Mouse (Mus musculus): Measurements from ENCODE around the gene Abi3. TPM values are rescaled to one million over a fixed set of nuclear protein-coding genes. Genes with fewer than 3 reads are reported as not detected.

Gene Abi3
- total RNA-seq, 2 experiments from 2014 or later, result 3.0 to 4.2 TPM

GRCm38 (mm10) chr11:95826317-95827167, 15.7 kb downstream of the Abi3 start:
- DNase-seq (ENCODE audit: low spot score), result no peak

DNA sequence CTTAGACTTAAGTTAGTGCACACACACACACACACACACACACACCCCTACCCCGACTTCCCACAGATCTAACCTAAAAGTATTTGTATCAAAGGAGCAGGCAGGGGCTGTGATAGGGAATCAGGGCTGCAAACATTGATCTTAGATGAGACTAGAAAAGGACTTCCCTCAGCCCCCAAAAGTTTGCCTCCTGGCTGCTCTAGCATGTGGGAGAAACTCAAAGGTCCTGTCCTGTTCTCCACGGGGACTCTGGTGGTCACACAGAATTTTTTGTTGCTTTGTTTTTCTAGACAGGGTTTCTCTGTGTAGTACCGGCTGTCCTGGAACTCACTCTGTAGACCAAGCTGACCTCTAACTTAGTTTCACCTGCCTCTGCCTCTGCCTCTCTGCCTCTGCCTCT, 16.7 kb downstream of the Abi3 start:
- no peak for DNase-seq (ENCODE audit: low spot score)

GRCm38 (mm10) chr11:95824877-95825243, 17.4 kb downstream of the Abi3 start:
- peak; percentile 91 for DNase-seq (ENCODE audit: low spot score)

- peak; percentile 93 for DNase-seq (ENCODE audit: low spot score)
These were observed 18.0 kb downstream of the Abi3 start, which contains the start of gene Phospho1 for GRCm38 (mm10) chr11:95824071-95824876. TSS of gene Phospho1 (plus strand) at chr11:95824499.

GRCm38 (mm10) chr11:95822437-95822836, 19.8 kb downstream of the Abi3 start:
- DNase-seq (ENCODE audit: low spot score), result no peak

DNA sequence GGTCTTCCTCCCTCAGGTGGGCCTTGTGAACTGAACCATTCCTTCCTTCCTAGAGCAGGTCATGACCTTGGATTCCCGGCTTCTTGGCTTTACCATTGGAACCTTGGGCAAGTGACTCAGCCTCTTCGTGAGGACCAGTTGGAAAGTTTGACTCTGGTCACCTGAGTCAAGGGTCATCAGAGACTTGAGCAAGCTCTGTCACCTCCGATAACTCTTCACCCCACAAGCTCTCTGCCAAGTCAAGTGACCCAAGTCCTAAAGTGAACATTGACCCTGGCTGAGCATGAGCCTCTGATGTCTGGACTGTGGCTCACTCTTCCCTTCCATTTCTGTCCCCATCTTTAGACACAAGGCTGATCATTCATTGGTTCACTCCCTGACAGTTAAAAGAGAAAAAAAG, 20.8 kb downstream of the Abi3 start:
- no peak for DNase-seq (ENCODE audit: low spot score)

- no peak for DNase-seq (ENCODE audit: low spot score)
These were observed 23.1 kb downstream of the Abi3 start for GRCm38 (mm10) chr11:95819138-95819537.

DNA sequence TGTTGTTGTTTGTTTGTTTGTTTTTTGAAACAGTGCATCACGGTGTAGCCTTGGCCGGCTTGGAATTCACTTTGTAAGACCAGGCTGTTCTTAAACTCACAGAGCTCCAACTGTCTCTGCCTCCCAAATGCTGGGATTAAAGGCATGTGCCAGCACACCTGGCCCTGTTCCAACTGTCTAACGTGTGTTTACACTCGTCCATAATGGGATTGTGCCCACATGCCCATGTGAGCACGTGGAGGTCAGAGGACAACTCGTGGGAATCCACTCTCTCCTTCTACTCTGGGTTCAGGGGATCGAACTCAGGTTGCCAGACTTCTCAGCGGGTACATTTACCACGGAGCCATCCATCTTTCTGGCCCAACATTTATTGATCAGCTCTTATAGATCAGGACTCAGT, 26.9 kb downstream of the Abi3 start:
- no peak for DNase-seq (ENCODE audit: low spot score)

GRCm38 (mm10) chr11:95814857-95815256, 27.4 kb downstream of the Abi3 start:
- DNase-seq (ENCODE audit: low spot score), result peak; percentile 62

DNA sequence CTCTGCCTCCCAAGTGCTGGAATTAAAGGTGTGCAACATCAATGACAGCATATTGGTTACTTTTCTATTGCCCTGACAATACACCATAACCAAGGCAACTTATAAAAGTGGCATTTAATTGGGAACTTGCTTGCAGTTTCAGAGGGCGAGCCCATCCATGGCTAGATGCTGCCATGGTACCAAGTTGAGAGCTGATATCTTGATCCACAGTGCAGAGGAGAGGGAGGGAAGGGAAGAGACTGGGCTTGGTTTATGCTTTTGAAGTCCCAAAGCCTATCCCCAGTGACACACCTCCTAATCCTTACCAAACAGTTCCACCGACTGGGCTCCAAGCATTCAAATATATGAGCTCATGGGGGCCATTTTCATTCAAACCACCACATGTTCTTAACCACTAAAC, 28.2 kb downstream of the Abi3 start:
- no peak for DNase-seq (ENCODE audit: low spot score)

- no peak for DNase-seq (ENCODE audit: low spot score)
These were observed 30.1 kb downstream of the Abi3 start for GRCm38 (mm10) chr11:95812224-95812623.

DNA sequence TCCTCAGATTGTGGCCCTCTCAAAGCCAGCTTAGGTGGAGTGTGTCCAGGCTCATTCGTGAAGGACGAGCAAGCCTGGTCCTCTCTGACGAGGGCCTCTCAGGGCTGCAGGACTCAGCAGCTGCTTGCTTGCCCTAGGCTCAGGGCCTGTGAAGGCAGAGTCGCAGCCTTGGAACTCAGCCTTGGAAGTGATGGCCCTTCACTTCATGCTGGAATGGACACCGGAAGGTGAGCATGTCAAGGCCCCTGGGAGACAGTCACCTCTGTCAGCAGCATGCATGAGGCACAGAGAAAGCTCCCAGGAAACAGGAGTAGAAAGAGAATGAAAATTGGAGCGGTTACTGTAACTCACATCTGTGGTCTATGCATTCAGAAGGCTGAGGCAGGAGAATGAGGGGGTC, 30.5 kb downstream of the Abi3 start:
- DNase-seq (ENCODE audit: low spot score), result no peak

DNA sequence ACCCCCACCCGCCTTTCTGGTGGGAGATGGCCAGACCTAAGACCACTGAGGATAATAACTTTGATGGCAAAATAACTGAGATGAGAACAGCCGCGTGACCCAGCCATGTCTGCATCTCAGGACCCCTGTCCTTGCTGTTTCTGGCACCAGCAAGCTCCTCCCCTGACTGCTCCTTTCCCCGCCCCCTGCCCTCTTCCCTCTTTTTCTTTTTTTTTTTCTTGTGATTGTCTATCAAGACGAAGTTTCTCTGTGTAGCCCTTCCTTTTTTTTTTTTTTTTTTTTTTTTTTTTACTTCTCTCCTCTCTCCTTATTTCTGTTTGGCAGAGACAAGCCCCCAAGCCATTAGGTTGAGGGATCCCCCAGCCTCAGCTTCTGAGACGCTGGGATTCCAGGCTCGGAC, 31.4 kb downstream of the Abi3 start:
- no peak for DNase-seq (ENCODE audit: low spot score)

DNA sequence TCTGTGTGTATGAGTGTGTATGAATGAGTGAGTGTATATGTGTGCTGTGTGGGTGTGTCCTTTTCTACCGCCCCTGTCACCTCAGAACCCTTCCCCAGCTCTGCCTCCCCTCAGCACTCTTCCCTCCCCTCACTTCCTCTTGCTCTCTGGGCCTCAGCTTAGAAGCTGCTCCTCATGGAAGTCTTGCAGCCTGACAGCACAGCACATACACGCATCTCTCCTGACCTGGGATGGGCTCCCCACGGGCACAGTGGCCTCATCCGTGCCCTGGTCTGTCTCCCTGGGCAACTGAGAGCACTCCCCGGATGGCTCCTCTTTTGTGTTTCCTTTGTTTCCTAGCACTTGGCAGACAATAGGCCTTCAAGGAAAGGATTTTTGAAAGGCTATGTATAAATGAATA, 32.7 kb downstream of the Abi3 start:
- DNase-seq (ENCODE audit: low spot score), result no peak

DNA sequence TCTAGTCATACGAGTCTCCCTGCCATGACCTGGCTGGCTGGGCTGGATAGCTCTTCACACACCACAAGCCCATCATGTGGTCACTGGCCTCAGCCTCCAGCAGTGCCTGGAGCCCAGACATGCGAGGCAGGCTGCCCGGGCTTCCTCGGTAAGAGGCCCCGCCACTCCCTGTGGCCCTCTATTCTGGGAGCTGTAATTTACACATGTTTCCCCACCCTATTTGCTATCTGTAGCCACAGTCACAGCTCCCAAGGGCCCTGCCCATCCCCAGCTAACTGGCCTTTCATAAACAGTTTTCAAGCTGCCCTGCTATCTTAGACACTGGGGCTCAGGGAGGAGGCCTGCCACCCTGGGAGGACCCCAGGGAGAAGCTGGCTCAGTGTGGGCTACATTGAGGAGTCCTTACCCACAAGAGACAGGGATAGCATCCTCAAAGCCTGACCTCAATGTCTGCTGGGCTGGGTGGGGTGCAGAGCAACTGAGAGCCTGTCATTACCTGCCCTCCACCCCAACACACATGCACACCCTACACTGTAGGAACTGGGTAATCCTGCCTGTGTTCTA, 33.7 kb downstream of the Abi3 start:
- DNase-seq (ENCODE audit: low spot score), result peak; percentile 82

DNA sequence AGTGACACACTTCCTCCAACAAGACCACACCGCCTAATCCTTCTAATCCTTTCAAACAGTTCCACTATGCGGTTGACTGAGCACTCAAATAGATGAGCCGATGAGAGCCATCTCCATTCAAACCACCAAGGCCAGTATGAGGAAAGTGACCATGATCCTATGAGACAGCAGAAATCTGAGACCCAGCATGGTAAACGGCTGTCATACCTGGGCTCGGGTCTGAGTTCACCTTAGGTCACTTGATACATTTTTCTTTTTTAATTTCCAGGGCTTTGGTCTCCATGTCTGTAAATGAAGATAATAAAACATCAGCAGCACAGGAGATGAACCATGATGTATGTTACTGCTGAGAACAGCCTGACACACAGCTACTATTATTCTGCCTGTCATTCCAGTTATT, 34.4 kb downstream of the Abi3 start:
- DNase-seq (ENCODE audit: low spot score), result no peak

DNA sequence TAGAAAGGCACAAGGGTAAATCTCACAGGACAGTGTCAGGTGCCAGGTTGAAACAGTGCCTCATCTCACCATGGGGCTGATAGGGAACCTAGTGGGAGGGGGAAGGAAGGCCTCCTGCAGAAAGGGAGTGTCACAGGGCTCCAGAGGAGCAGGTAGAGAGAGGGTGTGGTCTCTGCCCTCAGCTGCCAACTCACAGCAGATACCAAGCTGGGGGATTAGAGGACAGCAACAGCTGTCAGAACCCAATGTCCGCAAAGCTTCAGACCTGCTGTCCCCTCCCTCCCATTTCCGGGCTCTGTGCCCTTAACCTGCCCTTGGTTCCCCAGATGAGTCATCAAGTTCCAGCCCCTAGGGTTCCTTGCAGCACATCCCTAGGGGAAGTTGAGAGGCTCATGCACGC, 36.7 kb downstream of the Abi3 start:
- no peak for DNase-seq (ENCODE audit: low spot score)

- no peak for DNase-seq (ENCODE audit: low spot score)
These were observed 37.3 kb downstream of the Abi3 start for GRCm38 (mm10) chr11:95805010-95805409.

DNA sequence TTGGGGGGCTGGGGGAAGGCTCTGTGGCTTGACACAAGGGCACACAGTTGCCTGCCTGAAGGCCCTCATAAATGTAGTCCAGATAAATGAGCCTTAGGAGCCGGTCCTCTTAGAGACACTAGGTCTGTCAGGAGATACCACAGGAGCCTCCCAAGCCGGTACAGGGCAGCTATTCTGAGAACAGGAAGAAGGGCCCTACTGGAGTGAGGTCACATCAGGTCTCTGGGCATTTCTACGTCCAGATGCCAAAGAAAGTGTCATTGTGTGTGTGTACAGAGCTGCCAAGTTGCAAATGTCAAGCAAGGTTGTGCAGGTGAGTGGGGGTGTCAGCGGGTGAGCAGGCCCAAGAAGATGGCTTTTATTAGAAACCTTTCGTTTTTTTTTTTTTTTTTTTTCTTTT, 46.7 kb downstream of the Abi3 start:
- peak; percentile 55 for DNase-seq (ENCODE audit: low spot score)

GRCm38 (mm10) chr11:95794201-95794600, 48.1 kb downstream of the Abi3 start:
- DNase-seq (ENCODE audit: low spot score), result no peak

- DNase-seq (ENCODE audit: low spot score), result no peak
These were observed 49.2 kb downstream of the Abi3 start for GRCm38 (mm10) chr11:95792950-95793509.

- no peak for DNase-seq (ENCODE audit: low spot score)
These were observed 50.5 kb downstream of the Abi3 start for GRCm38 (mm10) chr11:95791787-95792186.

Data from gastrocnemius, adult 18-20 months (tissue).